Mouse (Mus musculus) kidney, adult 2 months (tissue): ENCODE measurements around the gene Tex26.

Experiments used
- CTCF ChIP-seq: fragments of 200-500 bp; conservative IDR thresholded peaks from 2 replicates; pipeline ENCODE4 v1.5.1; 2011; ENCODE audit warnings: low read depth, mild to moderate bottlenecking, control low read depth, low read length, moderate library complexity, mixed read lengths; ENCODE audit not compliant: insufficient read depth, insufficient read length
- POLR2A ChIP-seq: fragments of 200-500 bp; IDR thresholded peaks from one replicate; pipeline ENCODE4 v1.6.1; 2011; ENCODE audit warnings: low read depth, low read length, control low read depth

- no peak for TF ChIP-seq POLR2A
- peak; percentile 28 for TF ChIP-seq CTCF
Measured at GRCm38 (mm10) chr5:149483321-149484052, 44.0 kb downstream of the Tex26 start.
